Mouse (Mus musculus): Measurements from ENCODE around the gene Phactr3.
A peak's percentile ranks its signal among the peaks of the same experiment; 100 is the strongest.
"Not testable (repeated sequence)": the region's sequence is repeated elsewhere in the genome, so short reads cannot be mapped to it uniquely, and the experiment has no call there.

Gene Phactr3

DNA sequence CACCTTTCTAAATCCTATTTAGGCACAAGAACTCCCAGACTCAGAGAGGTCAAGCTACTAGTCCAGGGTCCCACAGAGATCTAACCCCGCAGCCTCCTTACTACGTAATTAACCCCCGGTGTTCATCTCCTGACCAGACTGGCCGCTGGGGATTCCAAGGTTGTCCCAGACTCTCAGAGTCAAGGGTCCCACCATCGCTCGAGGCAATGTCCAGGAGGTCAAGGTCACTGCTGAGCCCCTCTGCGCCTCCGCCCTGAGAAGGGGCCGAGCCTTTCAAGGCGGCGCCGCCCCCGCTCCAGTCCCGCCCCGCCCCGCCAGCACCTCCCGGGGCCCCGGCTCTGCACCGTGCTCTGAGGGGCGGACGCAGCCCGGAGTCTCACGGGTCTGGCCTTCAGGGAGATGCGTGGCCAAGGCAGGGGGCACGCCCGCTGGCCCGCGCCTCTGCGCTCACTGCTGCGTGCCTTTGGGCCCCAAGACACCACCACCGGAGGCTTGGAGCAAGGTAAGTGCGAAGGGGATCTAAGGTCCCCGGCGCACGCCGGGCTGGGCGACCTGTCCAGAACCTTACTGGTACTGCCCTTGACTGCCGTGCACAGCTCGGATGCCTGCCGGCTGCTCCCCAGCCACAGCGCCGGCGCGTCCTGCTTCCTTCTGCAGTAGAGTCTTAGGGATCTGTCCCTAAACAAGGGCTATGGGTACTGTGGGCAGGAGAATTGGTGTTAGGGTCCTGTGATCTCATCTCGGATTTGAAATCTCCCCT lies at the start of gene Phactr3:
Phactr3 (plus strand) TSS at position 175 of the 760 bp plus-strand sequence.
- no peak for DNase-seq (ENCODE audit: low spot score)

DNA sequence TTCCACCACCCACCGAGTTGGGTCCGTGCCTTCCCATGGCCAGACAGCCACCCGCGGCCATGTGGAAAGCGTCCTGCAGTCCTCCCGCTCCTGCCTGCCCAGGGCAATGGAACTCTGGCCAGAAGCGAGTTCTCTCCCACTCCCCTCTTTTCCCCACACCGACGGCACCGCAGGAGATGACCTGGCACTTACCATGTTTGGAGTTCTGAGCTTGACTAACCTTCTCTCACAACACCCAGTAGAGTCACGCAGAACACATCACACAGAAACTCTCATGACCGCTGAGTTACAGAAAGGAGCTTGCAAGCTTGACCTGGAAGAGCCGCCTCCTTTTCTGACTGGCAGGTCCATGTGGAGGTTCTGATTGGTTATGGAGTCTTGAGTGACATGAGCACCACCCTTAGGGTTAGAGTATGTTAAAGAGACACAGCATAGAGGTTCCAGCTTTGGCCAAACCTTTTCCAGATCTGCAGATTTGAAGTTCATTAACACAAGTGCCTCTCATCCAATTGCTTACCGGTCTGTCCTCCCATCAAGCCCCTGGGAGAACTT lies 40.5 kb upstream of the Phactr3 start, which contains the start of gene Zfp931:
Zfp931 (minus strand) TSS at position 311 of the 552 bp plus-strand sequence.
- not testable (repeated sequence) for DNase-seq (ENCODE audit: low spot score)

DNA sequence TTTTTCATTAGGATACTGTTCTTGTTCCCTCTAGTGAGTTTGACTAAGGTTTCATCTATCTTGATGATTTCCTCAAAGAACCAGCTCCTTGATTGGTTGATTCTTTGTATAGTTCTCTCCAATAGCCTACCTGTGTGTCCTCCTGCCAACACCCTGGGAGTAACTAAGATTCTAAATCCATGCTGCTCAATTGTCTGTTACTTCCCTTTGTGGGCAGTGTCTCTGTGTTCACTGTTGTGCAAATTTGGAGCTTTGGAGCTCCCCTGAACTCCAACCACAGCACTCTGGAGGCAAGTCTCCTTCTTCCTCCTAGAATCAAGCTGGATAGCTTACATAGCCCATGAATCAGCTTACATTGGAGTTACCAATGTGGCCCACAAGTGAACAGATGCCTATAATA lies 29.2 kb upstream of the Phactr3 start:
- DNase-seq (ENCODE audit: low spot score): no peak

DNA sequence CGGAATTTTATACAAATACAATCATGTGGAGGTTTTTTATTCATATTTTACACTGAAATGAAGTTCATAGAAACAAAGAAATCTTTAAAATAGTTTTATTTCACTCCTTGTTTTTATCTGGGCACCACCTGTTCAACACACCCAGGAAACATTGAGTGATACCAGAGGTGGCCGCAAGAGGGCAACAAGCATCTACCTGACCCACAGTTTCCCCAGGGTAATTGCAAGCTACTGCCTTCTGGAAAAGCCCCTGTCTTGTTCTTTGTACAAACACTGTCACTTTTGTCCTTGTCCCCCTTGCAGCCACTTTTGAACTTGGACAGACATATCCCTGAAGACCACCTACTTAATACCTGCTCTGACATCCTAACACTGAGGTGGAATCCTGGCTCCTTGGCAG lies 20.8 kb upstream of the Phactr3 start:
- DNase-seq (ENCODE audit: low spot score): no peak

DNA sequence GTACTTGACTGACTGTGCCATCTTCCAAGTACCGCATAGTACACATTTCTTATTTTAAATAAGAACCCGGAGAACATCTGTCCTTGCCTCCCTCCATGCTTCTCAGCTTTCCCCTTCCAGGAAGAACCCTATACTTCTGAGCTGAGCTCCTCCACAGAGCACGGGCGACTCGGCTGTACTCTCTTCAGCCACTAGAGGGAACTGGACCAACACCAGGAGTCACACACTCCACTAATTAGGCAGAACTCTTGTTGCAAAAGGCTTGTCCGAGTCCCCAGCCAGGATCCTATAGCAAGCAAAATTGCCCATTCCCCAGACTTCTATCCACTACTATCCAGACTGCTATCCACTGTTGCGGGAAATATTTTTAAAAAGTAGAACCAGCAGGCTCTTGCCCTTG lies 16.8 kb upstream of the Phactr3 start:
- DNase-seq (ENCODE audit: low spot score): no peak

DNA sequence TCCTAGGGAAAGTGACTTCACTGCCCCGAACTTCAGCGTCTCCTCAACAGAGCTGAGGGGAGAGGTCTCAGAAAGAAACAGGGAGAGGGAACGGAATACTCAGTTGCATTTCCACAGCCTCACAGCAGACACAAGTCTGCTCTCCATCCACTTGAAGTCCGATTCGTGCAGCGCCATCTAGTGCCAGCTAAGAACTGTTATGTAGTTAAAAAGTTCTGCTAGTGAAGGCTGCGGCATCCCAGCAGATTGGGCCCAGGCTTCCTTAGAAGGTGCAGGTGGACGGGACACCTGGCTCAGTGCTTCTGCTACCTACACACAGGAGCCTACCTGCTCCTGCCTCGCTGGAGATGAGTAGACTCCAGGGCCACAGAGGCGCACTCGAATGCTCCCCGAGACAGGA lies 829 bp upstream of the Phactr3 start:
- DNase-seq (ENCODE audit: low spot score): peak; percentile 27

DNA sequence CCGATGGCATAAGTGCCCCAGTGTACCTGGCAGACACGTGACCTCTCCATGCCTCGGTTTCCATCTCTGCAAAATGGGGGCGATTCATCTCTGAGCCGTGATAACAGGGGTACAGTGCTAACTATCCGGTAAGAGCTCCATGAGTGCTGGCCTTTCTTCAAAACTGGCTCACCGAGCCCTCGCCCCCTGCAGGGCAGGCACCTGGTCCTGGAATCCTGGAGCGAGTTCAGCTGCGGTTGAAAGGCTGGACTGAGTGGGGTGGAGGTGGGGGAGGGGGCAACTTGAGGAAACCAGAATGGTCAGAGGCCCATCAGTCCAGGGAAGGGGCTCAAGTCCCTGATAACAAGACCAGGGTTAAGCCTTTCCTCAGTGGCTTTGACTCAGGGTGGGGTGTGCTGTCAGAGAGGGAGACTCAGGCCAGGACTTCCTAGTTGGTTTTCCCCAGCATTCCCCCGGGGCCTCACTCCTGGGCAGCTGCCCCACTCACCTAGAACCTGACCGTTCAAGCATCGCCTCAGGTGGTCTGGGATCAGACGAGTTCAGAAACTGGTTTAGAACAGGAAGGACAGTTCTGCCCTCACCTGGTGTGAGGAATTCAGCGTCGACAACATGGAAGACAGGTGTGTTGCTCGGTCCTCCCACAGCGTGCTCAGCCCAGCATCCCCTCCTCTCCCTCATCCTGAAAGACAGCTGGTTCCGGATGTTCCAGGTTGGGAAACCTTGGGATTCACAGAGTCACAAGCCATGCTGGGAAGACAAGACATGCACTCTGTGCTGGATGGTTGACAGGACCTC lies 983 bp downstream of the Phactr3 start:
- DNase-seq (ENCODE audit: low spot score): no peak

DNA sequence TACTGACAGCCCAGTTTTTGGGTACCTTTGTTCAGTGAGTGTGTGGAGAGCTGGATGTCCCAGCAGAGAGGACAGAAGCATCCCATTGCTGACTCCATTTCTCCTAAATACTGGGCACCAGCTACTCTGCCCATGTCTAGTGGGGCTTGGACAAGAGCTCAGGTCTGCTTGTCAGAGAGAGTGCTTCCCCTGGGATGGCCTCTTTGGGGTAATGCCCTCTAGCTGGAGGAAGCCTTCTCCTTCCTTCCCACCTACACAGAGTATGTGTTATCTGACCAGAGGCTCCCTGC lies 1.5 kb downstream of the Phactr3 start:
- DNase-seq (ENCODE audit: low spot score): no peak

DNA sequence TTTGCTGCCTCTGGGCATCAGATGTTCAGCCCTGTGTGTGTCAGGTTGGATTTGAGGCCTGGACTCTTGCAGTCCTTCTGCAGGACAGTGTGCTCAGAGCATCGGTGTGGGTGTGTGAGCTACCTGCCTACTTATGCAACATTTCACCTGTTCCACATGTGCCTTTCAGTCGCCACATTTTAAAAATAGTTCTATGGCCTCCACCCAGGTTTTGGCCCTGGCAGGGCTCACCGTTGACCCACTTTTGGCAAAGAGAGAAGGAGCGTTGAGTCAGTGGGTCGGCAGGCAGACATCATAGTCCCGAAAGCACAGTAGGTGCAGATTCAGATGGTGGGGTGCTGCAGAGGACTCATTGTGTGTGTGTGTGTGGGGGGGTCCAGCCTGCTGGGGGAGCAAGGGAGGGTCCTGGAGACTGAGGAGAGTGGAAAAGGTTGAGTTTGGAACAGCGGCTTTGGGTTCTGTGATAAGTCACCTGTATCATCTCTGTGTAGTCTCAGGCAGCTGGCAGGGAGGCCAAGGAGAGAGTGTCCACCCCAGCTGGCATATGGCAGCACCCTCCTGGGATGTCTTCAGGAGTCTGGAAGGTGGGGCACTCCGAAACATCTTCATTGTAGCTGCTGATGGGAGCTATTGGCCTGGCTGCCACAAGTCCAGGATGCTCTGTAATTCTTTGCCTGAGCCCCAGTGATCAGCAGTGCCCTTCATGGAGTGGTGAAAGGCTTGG lies 2.0 kb downstream of the Phactr3 start:
- DNase-seq (ENCODE audit: low spot score): no peak

DNA sequence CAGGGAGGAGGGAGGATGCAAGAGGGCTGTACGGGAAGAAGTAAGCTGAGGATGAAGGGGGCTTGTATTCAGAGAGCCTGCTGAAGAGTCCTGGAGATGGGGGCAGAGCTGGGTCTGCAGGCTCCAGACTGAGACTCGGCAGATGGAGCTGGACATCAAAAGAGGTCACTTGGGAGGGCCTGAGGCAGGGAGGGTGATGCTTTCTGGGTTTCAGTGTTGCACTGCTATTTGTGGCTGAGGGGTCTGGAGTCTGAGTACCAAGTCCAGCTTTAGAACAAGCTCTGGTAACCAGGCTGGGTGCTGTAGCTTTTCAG lies 2.6 kb downstream of the Phactr3 start:
- DNase-seq (ENCODE audit: low spot score): no peak

DNA sequence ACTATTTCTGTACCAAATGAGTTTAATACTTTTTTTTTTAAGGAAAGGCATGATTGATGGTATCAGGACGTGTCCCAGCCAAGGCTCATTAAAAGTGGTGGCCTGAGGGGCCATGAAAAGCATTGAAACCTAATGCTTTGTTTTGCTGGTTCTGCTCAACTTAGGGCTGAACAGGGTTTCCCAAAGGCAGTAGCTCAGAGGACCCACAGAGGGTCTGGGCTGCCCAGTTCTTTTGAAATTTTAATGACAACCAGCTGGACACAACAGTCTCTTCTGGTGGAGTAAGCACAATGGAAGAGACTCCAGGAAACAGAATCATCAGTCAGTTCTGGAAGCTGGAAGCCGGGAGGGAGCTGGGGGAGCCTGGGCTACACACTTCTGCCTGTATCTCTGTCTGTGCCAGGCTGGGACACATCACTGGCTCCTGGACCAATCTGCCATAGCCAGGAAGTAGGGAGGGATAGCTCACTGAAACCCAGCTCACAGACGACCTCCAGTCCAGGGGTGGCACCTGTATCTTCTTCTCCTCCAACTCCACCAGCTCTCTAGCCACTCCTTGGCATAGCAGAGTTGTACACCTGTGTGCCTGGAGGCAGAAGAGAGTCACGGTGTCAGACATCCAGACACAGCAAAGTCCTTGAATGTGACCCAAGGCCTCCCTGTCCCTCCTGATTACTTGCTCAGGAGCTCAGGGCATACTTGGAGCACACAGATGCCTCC lies 3.3 kb downstream of the Phactr3 start:
- no peak for DNase-seq (ENCODE audit: low spot score)

DNA sequence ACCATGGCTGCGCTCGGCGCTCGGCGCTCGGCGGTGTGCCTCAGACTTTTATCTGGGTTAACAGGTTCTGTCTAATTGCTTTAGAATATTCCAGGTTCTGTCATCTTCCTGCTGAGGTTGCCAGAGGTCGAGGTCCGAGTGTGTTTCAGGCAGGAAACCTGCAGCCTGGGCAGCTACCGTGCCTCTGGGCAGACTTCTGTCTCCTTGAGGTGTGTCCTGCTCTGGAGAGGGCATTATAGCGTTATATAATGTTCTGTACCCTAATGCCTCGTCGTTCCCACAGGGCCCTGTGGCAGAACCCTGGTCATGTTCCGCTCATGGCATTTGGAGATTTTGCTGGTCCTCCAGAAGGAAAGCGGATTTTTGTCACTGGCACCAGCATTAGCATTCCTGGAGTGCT lies 4.7 kb downstream of the Phactr3 start:
- no peak for DNase-seq (ENCODE audit: low spot score)

DNA sequence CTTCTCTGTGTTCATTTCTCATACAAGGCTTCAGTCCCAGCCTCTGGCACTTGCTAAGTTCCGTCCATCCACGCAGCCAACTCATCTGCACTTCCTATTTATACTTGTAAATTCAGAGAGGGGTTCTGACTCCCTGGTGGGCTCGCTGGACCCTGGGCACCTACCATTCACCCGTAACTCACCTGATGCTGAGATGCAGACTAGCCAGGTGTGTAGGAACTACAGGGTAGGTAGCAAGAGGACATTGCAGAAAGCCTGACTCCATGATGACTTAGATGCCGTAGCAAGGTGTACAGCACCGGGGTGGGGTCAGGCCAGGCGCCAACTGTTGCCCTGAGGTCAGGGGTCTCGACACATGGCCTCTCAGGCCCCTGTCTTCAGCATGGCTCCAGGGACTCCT lies 6.7 kb downstream of the Phactr3 start:
- DNase-seq (ENCODE audit: low spot score): no peak

DNA sequence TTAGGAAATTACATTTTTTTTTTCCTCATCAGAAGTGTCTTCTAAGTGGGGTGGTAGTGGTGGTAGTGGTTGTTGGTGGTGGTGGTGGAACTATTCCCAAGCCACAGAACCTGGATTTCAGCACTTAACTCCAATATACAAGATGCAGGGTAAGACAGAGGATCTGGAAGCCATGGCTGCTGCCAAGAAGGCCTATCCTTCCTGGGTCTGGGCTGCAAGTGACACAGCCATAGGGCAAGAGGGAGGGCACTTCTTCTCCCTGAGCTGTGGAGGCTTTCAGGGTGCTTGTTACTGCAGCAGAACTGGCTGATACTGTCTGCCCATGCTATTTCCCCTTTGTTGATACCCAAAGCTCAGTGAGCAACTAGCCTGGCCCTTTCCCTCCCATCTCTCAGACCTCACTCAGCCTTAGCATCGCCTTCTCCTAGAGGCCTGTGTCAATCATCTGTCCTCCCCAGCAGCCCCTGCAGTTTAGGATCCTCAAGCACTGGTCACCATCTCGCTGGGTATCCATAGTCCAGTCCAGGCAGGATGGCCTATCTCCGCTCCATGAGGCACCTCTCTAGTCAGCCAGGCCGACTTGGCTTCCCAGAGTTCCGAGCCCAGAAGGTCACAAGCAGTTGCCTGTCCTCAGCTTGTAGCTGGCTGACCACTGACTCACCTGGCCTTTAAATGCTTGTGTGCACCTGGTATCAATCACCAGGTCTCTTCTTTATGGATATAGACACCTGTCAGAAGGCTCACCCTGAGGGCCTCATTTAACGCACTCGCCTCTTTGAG lies 7.5 kb downstream of the Phactr3 start:
- DNase-seq (ENCODE audit: low spot score): no peak

DNA sequence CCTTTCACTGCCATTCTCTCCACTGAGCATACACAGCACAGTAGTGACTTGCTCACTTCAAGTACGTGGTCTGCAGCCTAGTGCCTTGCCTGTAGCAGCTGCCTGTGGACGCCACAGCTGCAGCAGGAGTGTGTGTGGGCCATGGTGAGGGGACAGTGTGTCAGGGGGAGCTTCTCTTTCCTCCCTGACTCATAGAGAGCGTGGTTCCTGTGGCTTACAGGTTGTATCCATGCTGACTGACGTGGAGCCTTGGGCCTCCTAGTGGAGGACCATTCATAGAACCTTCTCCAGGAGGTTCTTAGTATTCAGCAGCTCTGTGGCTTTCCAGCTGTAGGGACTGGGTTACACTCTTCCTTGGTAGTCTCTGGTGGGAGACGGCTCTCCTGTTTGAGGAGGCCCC lies 9.8 kb downstream of the Phactr3 start:
- no peak for DNase-seq (ENCODE audit: low spot score)

DNA sequence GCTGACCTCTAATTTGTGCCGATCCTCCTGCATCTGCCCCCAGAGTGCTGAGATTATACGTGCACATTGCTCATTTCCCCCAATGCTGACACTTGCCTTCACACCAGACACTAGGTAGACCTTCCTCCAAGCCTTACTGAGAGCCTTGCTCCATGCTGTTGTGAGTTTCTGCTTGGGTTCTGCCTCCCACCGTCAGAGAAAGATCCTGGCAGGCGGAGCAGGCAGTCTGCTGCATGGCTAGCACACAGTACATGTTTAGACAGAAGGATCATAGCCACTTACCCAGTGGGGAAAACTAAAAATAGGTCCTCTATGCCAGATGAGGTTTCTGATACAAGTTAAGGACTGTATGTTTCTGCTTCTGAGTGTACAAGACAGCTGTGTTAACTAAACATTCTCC lies 10.4 kb downstream of the Phactr3 start:
- no peak for DNase-seq (ENCODE audit: low spot score)

DNA sequence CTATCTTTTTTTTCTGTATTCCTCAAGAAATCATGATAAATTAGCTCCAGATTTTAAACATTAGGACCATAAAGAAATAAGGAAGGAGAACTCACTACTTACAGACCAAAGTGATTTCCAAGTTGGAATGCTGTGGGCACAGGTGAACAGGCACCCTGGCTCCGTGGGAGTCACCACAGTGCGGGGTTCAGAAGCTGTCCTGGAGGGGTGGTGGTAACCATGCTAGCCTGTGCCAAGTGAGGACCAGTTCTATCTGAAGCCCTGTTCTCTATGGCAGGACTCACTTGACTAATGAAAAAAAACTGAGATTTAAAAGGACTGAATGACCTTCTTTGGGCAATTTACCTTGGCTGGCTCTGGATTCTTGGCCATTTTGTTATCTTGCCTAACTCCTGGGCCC lies 10.9 kb downstream of the Phactr3 start:
- DNase-seq (ENCODE audit: low spot score): no peak

DNA sequence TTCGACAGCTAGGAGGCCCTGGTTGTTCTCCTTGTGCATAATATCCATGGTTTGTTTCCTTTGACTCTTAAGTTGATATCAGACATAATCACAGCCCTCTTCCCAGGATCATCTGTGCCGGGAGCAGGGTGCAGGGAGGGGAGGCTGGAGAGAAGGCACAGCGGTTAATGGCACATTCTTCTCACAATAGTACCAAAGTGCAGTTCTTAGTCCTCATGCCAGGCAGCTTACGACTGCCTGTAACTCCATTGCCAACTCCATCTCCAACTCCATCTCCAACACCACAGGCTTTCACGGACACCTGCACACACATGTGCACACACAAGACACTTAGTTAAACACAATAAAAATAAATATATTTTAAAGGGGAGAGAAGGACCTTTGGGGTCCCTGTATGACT lies 11.8 kb downstream of the Phactr3 start:
- DNase-seq (ENCODE audit: low spot score): no peak

DNA sequence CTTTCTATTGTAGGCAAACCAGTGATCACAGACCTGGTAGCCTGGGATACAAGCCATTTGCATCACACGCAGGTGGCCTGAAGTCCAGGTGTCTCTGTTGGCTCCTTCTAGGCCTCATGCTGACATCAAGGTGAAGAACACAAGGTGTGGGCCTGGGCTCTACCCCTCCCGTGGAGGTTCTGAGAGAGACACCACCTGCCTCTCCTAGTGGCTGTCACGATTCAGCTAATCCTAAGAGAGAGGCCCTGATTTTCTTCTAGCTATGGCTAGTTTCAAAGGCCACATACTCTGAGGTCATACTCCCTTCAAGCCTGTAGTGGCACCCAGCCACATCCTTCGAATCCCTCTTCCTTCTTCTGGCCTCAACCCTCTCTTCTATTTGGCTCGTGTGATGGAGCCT lies 12.2 kb downstream of the Phactr3 start:
- no peak for DNase-seq (ENCODE audit: low spot score)

DNA sequence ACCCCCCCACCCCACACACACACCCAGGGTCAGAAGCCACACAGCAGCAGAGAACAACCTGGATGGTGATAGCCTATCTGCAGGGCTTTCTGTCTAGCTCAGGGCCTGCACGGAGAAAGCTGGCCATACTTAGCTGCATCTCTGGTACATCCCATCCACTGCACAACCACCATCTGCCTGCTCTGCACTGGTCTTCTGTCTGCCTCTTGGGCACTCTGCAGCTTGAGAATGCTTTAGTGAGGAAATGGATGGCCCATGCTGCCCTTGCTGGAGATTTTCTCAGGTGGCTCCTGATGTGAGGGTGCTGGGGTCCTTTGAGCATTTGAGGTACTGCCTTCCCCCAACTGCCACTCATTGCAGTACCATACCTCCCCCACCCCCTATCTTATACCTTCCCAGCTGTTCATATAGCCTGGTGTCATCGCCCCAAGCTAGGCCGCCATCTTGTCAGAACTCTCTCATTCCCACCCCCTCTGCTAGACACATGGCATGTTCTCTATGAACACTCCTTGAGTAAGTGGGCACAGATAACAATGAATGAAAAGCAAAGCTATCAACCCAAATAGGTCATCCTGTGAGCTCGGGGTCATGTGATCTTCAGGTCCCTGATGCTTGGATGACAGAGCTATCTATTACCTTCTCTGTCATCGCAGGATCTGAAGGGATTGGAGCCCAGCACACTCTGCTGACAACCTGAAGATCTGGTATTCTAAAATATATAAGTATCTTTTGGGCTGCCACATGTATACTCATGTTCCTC lies 13.0 kb downstream of the Phactr3 start:
- no peak for DNase-seq (ENCODE audit: low spot score)

DNA sequence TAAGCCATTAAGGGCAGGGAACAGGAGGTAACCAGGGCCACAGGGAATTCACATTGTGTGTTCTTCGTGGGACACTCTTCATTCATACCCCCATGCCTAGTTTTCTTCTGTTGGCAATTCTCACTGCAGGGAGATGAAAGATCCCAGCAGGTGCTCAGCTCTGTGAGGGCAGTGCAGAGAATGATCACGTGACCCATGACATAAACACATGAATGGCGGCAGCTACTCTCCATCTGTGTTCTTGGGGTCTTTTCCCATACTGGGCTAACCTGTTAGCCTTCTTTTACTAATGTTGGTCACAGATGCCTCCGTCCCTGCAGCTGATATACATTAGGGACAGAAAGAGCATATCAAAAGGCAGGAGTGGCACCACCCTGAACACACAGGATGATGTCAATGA lies 16.9 kb downstream of the Phactr3 start:
- no peak for DNase-seq (ENCODE audit: low spot score)
